Mouse (Mus musculus) testis, adult 2 months (tissue): Measurements from ENCODE around the gene Cds2.

Source experiments
- CTCF ChIP-seq: fragments of 200-500 bp; IDR thresholded peaks from 2 replicates; pipeline ENCODE4 v1.5.1; 2012; ENCODE audit warnings: low read depth, mild to moderate bottlenecking, inconsistent platforms, low read length, moderate library complexity; ENCODE audit not compliant: control insufficient read depth, insufficient read depth, insufficient replicate concordance
- POLR2A ChIP-seq: fragments of 200-500 bp; IDR thresholded peaks from 2 replicates; pipeline ENCODE4 v1.6.1; 2012; ENCODE audit warnings: low read depth, mild to moderate bottlenecking, inconsistent platforms, low read length, moderate library complexity; ENCODE audit not compliant: control insufficient read depth

GRCm38 (mm10) chr2:132341293-132341692 is 78.3 kb downstream of the Cds2 start:
- no peak for TF ChIP-seq CTCF
- no peak for TF ChIP-seq POLR2A
